Mouse (Mus musculus) kidney, adult 2 months (tissue): ENCODE measurements around the gene Kcnk13.

ENCODE experiments used
- CTCF ChIP-seq: fragments of 200-500 bp; conservative IDR thresholded peaks from 2 replicates; pipeline ENCODE4 v1.5.1; 2011; ENCODE audit warnings: low read depth, mild to moderate bottlenecking, control low read depth, low read length, moderate library complexity, mixed read lengths; ENCODE audit not compliant: insufficient read depth, insufficient read length
- POLR2A ChIP-seq: fragments of 200-500 bp; IDR thresholded peaks from one replicate; pipeline ENCODE4 v1.6.1; 2011; ENCODE audit warnings: low read depth, low read length, control low read depth

DNA sequence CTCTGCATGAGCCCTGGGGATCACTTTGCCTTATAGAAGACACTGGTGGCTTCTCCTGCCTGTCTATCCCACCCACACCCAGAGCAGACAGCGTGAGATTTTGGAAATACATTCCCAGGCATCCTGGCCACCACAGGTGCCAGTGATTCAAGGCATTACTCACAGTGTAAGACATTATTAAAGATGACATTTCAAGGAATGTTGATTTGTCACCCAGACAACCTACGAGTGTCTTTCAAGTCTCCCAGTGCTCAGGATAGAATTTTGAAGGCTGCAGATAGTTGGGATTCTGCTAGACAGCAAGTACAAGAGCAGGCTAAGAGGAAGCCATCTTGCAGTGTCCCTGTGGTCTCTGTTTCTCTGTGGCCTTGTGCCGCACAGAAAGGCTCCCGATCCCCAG, 32.1 kb upstream of the Kcnk13 start:
- TF ChIP-seq CTCF (no peak), POLR2A (no peak)
